ENCODE assay signal across 46 mouse cellular contexts in the genomic region with DNA sequence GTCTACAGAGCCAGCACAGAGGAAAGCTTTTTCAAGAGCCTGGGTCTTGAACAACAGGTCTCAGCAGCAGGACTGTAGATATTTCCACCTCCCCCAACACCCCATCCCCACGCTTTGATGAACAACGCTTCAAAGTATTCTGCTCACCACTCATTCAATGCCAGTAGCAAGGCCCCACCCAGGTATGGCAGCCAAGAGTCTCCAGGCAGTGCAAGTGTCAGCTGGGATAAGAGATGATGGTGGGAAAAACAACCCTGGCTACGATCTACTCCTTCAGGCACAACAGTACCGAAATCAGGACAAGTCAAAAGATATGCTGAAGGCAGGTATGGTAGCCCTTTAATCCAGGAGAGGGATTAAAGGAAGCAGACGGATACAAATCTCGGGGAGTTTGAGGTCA. TPM values are rescaled to one million over a fixed set of nuclear protein-coding genes. Genes with fewer than 3 reads are reported as not detected.
"Had no signal": no experiment of that assay in that cellular context is flagged by ENCODE, and none has a peak within 500 bp of the region (broad histone marks: within the 10 kb centered on the region; RNA-seq: fewer than 3 reads in every experiment).

No protein-coding gene starts in this region.

- H3K27ac ChIP-seq: heart, embryonic 13.5 days; heart, embryonic 15.5 days; hindbrain, embryonic 10.5 days; hindbrain, embryonic 12.5 days; hindbrain, embryonic 13.5 days; hindbrain, embryonic 14.5 days; hindbrain, embryonic 15.5 days; hindbrain, postnatal 0 days; intestine, embryonic 15.5 days; kidney, embryonic 15.5 days; kidney, postnatal 0 days; layer of hippocampus, adult 2 months; left cerebral cortex, adult 2 months had no signal

- ATAC-seq: hindbrain, embryonic 16.5 days; hindbrain, postnatal 0 days; inflammation-experienced regulatory T-cells, adult 6 months; intestine, embryonic 15.5 days; intestine, embryonic 16.5 days; intestine, postnatal 0 days had no signal

- H3K36me3 ChIP-seq: heart, embryonic 12.5 days; heart, embryonic 13.5 days; heart, embryonic 15.5 days; hindbrain, embryonic 10.5 days; hindbrain, embryonic 12.5 days; hindbrain, embryonic 13.5 days; hindbrain, embryonic 15.5 days; intestine, embryonic 15.5 days; kidney, embryonic 15.5 days had no signal

- H3K4me1 ChIP-seq: hindbrain, embryonic 10.5 days; hindbrain, embryonic 12.5 days; hindbrain, embryonic 13.5 days; hindbrain, embryonic 15.5 days; intestine, embryonic 15.5 days; kidney, embryonic 15.5 days had no signal

- H3K27me3 ChIP-seq: heart, embryonic 12.5 days; heart, embryonic 13.5 days; heart, embryonic 15.5 days; hindbrain, embryonic 12.5 days; hindbrain, embryonic 13.5 days; hindbrain, embryonic 15.5 days; intestine, embryonic 15.5 days; kidney, embryonic 15.5 days had no signal

- DNase-seq: heart, postnatal 10 days; heart, postnatal 14 days; heart, postnatal 4 days; kidney, adult 11 months; kidney, adult 18-20 months; kidney, adult 2 months; kidney, adult 8-10 months; kidney, adult 9 months; kidney, postnatal 10 days; kidney, postnatal 14 days; kidney, postnatal 25 days; kidney, postnatal 36 days; kidney, postnatal 4 days; layer of hippocampus, adult 9-11 months; layer of hippocampus, postnatal 36 days had no signal

- H3K9me3 ChIP-seq: heart, embryonic 12.5 days; heart, embryonic 13.5 days; heart, embryonic 15.5 days; hindbrain, embryonic 10.5 days; hindbrain, embryonic 12.5 days; hindbrain, embryonic 13.5 days; hindbrain, embryonic 15.5 days; intestine, embryonic 15.5 days; kidney, embryonic 15.5 days had no signal

- H3K4me3 ChIP-seq: heart, embryonic 12.5 days; heart, embryonic 13.5 days; heart, embryonic 15.5 days; hindbrain, embryonic 10.5 days; hindbrain, embryonic 12.5 days; hindbrain, embryonic 13.5 days; hindbrain, embryonic 15.5 days; intestine, embryonic 15.5 days; kidney, embryonic 15.5 days; layer of hippocampus, adult 2 months; left cerebral cortex, adult 2 months had no signal

RNA-seq across cellular contexts. Expression of gene Ctse, which starts 11.9 kb away (rescaled TPM):
- total RNA-seq: hindbrain, postnatal 0 days; layer of hippocampus, adult 2 months; layer of hippocampus, postnatal 14 days; layer of hippocampus, postnatal 25 days; layer of hippocampus, postnatal 36 days had no signal
- polyA plus RNA-seq: heart, embryonic 14.5 days; hindbrain, embryonic 10.5 days; hindbrain, embryonic 13.5 days; hindbrain, embryonic 14.5 days; hindbrain, embryonic 15.5 days; hindbrain, embryonic 16.5 days; hindbrain, postnatal 0 days had no signal

RNA-seq across cellular contexts. Expression of gene Avpr1b, which starts 27.2 kb away (rescaled TPM):
- total RNA-seq: heart, postnatal 10 days; heart, postnatal 14 days; heart, postnatal 25 days; heart, postnatal 4 days; hematopoietic stem cell, adult 5-6 weeks; hindbrain, postnatal 0 days; left cerebral cortex, adult 18-20 months; left cerebral cortex, adult 2 months had no signal
- polyA plus RNA-seq: heart, embryonic 11.5 days; heart, embryonic 12.5 days; heart, embryonic 13.5 days; heart, embryonic 14.5 days; heart, embryonic 15.5 days; heart, embryonic 16.5 days; heart, postnatal 0 days; hindbrain, embryonic 10.5 days; hindbrain, embryonic 11.5 days; hindbrain, embryonic 12.5 days; hindbrain, embryonic 13.5 days; hindbrain, embryonic 14.5 days; hindbrain, embryonic 15.5 days; hindbrain, embryonic 16.5 days; hindbrain, postnatal 0 days; inflammation-experienced regulatory T-cells, adult 6 months; intestine, embryonic 14.5 days; intestine, embryonic 15.5 days; intestine, postnatal 0 days; kidney, adult 2 months; kidney, embryonic 14.5 days; kidney, embryonic 15.5 days; kidney, embryonic 16.5 days; kidney, postnatal 0 days had no signal
